Mouse (Mus musculus): ENCODE measurements at regions not wholly inside any gene's neighbourhood (a gene's known extent, or its start where the extent isn't known, plus 50 kb on each side); places are given as distances from the start of the nearest gene placed in this dataset.

- Histone ChIP-seq H3K27me3 (ENCODE audit: insufficient read depth, low read length) (no peaks in the 10 kb centered on the region), H3K27ac (ENCODE audit: low read depth) (no peak overlapping the region), H3K4me3 (ENCODE audit: low read depth, low read length) (no peak overlapping the region), H3K4me2 (no peak overlapping the region), H3K36me3 (ENCODE audit: insufficient read depth) (no peaks in the 10 kb centered on the region), H3K4me1 (ENCODE audit: insufficient read depth) (no peaks in the 10 kb centered on the region), H3K9ac (no peak overlapping the region), H3K9me3 (ENCODE audit: low read depth, low read length) (no peaks in the 10 kb centered on the region; the same call in 1 of the 2 replicates)
- no peak for ATAC-seq (ENCODE audit: insufficient read depth)
- no peak for TF ChIP-seq CTCF (IDR thresholded peaks at IDR 0.05; ENCODE audit: low read depth)
- DNase-seq: no peak
- WGBS: 82% methylated on average over 5 of the region's 5 CpGs
These were observed 117.0 kb upstream of the Cdh4 start for GRCm38 (mm10) chr2:179325242-179325641.

GRCm38 (mm10) chr2:179332872-179333489 lies 109.2 kb upstream of the Cdh4 start:
- Histone ChIP-seq H3K36me3 (ENCODE audit: insufficient read depth) (no peaks in the 10 kb centered on the region), H3K4me1 (ENCODE audit: insufficient read depth) (no peaks in the 10 kb centered on the region), H3K4me2 (no peak overlapping the region), H3K27ac (ENCODE audit: low read depth) (no peak overlapping the region), H3K27me3 (ENCODE audit: insufficient read depth, low read length) (no peaks in the 10 kb centered on the region), H3K9me3 (ENCODE audit: low read depth, low read length) (no peaks in the 10 kb centered on the region), H3K4me3 (ENCODE audit: low read depth, low read length) (no peak overlapping the region), H3K9ac (no peak overlapping the region)
- TF ChIP-seq CTCF (IDR thresholded peaks at IDR 0.05; ENCODE audit: low read depth): no peak
- WGBS: 51% methylated on average over 5 of the region's 5 CpGs
- DNase-seq: peak; percentile 4
- no peak; the same call in 1 of the 2 replicates for ATAC-seq (ENCODE audit: insufficient read depth)

- Histone ChIP-seq H3K36me3 (ENCODE audit: insufficient read depth) (no peaks in the 10 kb centered on the region), H3K27ac (ENCODE audit: low read depth) (no peak overlapping the region), H3K4me1 (ENCODE audit: insufficient read depth) (no peaks in the 10 kb centered on the region), H3K9ac (no peak overlapping the region), H3K27me3 (ENCODE audit: insufficient read depth, low read length) (no peaks in the 10 kb centered on the region), H3K4me3 (ENCODE audit: low read depth, low read length) (no peak overlapping the region), H3K4me2 (no peak overlapping the region), H3K9me3 (ENCODE audit: low read depth, low read length) (no peaks in the 10 kb centered on the region)
- TF ChIP-seq CTCF (IDR thresholded peaks at IDR 0.05; ENCODE audit: low read depth): no peak
- DNase-seq: no peak
- ATAC-seq (ENCODE audit: insufficient read depth): no peak
- 63% methylated on average over 5 of the region's 5 CpGs for WGBS
These were observed 108.6 kb upstream of the Cdh4 start for GRCm38 (mm10) chr2:179333587-179333986.

GRCm38 (mm10) chr2:179336235-179336634 lies 106.0 kb upstream of the Cdh4 start:
- H3K9me3 ChIP-seq (ENCODE audit: low read depth, low read length): no peaks in the 10 kb centered on the region
- no peak overlapping the region for H3K27ac ChIP-seq (ENCODE audit: low read depth)
- WGBS: 6% methylated on average over 1 of the region's 1 CpGs
- H3K4me2 ChIP-seq: no peak overlapping the region
- DNase-seq (no peak), ATAC-seq (ENCODE audit: insufficient read depth) (no peak)
- H3K4me3 ChIP-seq (ENCODE audit: low read depth, low read length): no peak overlapping the region
- H3K4me1 ChIP-seq (ENCODE audit: insufficient read depth): no peaks in the 10 kb centered on the region
- no peaks in the 10 kb centered on the region for H3K36me3 ChIP-seq (ENCODE audit: insufficient read depth)
- H3K27me3 ChIP-seq (ENCODE audit: insufficient read depth, low read length): no peaks in the 10 kb centered on the region
- no peak overlapping the region for H3K9ac ChIP-seq
- no peak for TF ChIP-seq CTCF (IDR thresholded peaks at IDR 0.05; ENCODE audit: low read depth)

GRCm38 (mm10) chr2:179352676-179353075 lies 89.6 kb upstream of the Cdh4 start:
- 57% methylated on average over 3 of the region's 3 CpGs for WGBS
- Histone ChIP-seq H3K4me3 (ENCODE audit: low read depth, low read length) (no peak overlapping the region), H3K27ac (ENCODE audit: low read depth) (no peak overlapping the region), H3K9ac (no peak overlapping the region), H3K4me1 (ENCODE audit: insufficient read depth) (no peaks in the 10 kb centered on the region), H3K9me3 (ENCODE audit: low read depth, low read length) (no peaks in the 10 kb centered on the region), H3K4me2 (no peak overlapping the region), H3K27me3 (ENCODE audit: insufficient read depth, low read length) (no peaks in the 10 kb centered on the region), H3K36me3 (ENCODE audit: insufficient read depth) (no peaks in the 10 kb centered on the region)
- TF ChIP-seq CTCF (IDR thresholded peaks at IDR 0.05; ENCODE audit: low read depth): no peak
- ATAC-seq (ENCODE audit: insufficient read depth) (no peak), DNase-seq (no peak)

GRCm38 (mm10) chr2:179354866-179355265 lies 87.4 kb upstream of the Cdh4 start:
- no peaks in the 10 kb centered on the region for H3K4me1 ChIP-seq (ENCODE audit: insufficient read depth)
- H3K9me3 ChIP-seq (ENCODE audit: low read depth, low read length): no peaks in the 10 kb centered on the region
- no peak overlapping the region for H3K4me3 ChIP-seq (ENCODE audit: low read depth, low read length)
- H3K9ac ChIP-seq: no peak overlapping the region
- WGBS: 75% methylated on average over 5 of the region's 5 CpGs
- H3K27ac ChIP-seq (ENCODE audit: low read depth): no peak overlapping the region
- no peaks in the 10 kb centered on the region for H3K36me3 ChIP-seq (ENCODE audit: insufficient read depth)
- ATAC-seq (ENCODE audit: insufficient read depth) (no peak), DNase-seq (no peak)
- no peaks in the 10 kb centered on the region for H3K27me3 ChIP-seq (ENCODE audit: insufficient read depth, low read length)
- no peak overlapping the region for H3K4me2 ChIP-seq
- TF ChIP-seq CTCF (IDR thresholded peaks at IDR 0.05; ENCODE audit: low read depth): no peak

GRCm38 (mm10) chr2:179370882-179371546 lies 71.2 kb upstream of the Cdh4 start:
- H3K27ac ChIP-seq (ENCODE audit: low read depth): no peak overlapping the region
- ATAC-seq (ENCODE audit: insufficient read depth) (no peak), DNase-seq (no peak)
- H3K4me2 ChIP-seq: no peak overlapping the region
- no peak for TF ChIP-seq CTCF (IDR thresholded peaks at IDR 0.05; ENCODE audit: low read depth)
- no peak overlapping the region for H3K4me3 ChIP-seq (ENCODE audit: low read depth, low read length)
- H3K27me3 ChIP-seq (ENCODE audit: insufficient read depth, low read length): no peaks in the 10 kb centered on the region
- no peak overlapping the region for H3K9ac ChIP-seq
- no peaks in the 10 kb centered on the region for H3K36me3 ChIP-seq (ENCODE audit: insufficient read depth)
- WGBS: 54% methylated on average over 14 of the region's 14 CpGs
- no peaks in the 10 kb centered on the region for H3K4me1 ChIP-seq (ENCODE audit: insufficient read depth)
- H3K9me3 ChIP-seq (ENCODE audit: low read depth, low read length): no peaks in the 10 kb centered on the region
